Mouse (Mus musculus) hematopoietic stem cell, adult 5-6 weeks (primary cell): ENCODE data around the gene Fam227a. TPM values are rescaled to one million over a fixed set of nuclear protein-coding genes. Genes with fewer than 3 reads are reported as not detected.

ENCODE experiments used
- ATAC-seq, 2 experiments: fragments of 125-278 bp in 1 of 2; replicated peaks in 1 of 2; 2 replicates each; pipeline ENCODE4 v1.8.0; 2016 to 2017; ENCODE audit warnings: inconsistent platforms in 2 of 2, mild to moderate bottlenecking in 2 of 2, moderate number of reproducible peaks in 2 of 2, low read depth in 1 of 2, moderate TSS enrichment in 1 of 2; ENCODE audit not compliant: low FRiP score in 2 of 2, poor library complexity in 2 of 2, severe bottlenecking in 2 of 2, insufficient read depth in 1 of 2, low TSS enrichment in 1 of 2
- total RNA-seq: library from RNA; stranded (forward); fragments of 172-1452, 232-1000 nt; gene quantifications from 2 replicates; pipeline ENCODE4 v1.2.3, GENCODE M21; 2017

Fam227a gene
- 0.44 and 1.7 TPM in 2 replicates for total RNA-seq

DNA sequence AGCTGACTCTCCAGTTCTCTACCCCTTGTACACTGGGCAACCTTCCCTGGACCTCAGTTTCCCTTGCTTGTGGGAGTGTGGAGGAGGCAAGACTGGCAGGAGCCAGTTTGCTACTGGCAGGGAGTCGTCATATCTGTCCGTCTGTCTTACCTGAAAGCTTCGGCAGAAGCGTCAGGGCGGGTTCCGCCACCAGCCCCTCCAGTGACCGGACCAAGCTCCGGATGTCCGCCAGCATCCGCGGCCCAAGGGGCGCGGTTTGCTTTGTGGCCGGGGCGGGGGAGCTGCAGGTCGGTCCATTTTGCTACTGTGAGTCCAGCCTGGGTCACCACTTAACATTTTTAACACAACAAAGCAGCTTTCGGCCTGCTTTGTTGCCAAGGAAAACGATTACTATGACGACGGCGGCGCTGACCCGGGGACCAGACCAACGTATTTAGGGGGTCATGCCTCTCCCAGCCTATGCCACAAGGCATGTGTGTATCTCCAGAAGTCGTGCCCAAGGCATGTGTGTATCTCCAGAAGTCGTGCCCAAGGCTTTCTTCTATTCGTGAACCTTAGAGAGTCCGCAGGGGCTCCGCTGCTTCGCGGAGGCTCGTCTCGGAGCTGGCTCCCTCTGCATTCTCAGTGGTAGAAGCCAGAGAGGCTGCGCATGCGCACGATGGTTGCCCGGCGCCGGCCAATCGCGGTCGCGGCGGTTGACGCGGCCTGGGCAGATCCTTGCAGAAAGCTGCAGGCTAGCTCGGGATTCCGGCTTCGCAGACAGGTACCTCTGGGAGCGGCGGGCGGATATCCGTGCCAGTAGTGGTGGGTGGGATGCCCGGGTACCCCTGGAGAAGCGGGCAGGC lies at the start of gene Fam227a, which contains the start of gene Cby1:
TSS of gene Fam227a (minus strand) at position 426 of the 845 bp plus-strand sequence.
TSS of gene Cby1 (plus strand) at position 669 of the 845 bp plus-strand sequence.
- ATAC-seq, result peak; percentile 82 to 91

GRCm38 (mm10) chr15:79708229-79708822 lies 49.6 kb upstream of the Fam227a start:
- ATAC-seq, result peak in 1 of 2 experiments; percentile 36; a peak in 1 of 4 replicates

DNA sequence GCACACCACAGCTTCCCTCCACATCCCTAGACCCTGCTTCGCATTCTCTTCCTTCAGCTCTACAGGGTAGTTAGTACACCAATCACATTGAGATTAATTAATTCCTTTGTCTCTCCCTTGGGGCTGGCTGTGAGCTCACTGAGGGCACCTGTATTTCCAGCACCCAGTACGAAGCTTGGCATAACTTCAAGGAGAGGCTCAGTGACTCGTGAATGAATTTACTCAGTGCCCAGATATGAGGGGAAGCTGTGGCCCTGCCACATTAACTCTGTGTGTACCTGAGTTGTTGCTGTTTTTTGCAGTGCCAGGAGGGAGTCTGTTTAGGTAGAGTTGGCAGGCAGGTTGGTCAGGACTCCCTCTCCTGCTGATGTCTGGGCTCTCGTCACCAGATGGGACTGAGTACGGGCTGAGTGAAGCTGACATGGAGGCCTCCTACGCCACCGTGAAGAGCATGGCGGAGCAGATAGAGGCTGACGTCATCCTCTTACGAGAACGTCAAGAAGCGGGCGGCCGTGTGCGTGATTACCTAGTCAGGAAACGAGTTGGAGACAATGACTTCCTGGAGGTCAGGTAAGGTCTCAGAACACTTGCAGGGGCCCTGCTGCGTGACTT lies 48.0 kb upstream of the Fam227a start:
- no peak for ATAC-seq

DNA sequence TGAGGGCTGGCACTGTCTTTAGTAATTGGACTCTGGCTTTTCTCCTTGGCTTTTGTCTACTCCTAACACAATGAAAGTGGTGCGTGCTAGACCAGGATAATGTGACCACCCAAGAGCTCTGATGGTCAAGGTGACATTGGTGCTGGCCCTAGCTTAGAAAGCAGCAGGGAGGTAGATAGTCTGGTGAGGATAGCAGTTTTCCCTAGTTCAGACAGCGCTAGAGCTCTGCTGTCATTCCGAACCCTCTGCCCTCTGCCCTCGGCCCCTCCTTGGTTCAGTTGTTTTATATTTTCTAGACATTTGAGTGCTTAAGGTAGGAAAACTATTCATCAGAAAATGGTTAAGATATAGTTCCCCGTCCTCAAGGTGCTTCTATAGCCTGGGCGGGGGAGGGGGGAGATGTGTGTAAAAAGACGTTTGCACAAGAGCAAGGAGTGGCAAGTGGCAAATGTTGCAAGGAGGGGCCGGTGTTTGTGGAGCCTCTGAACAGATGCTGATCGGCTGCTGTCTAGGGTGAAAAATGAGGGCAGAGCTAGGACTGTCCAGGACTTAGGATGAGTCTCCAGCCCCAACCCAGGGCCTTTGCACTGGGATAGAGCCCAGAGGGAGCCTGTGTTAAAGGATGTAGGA lies 38.9 kb upstream of the Fam227a start:
- no peak; a peak in 1 of 4 replicates for ATAC-seq

DNA sequence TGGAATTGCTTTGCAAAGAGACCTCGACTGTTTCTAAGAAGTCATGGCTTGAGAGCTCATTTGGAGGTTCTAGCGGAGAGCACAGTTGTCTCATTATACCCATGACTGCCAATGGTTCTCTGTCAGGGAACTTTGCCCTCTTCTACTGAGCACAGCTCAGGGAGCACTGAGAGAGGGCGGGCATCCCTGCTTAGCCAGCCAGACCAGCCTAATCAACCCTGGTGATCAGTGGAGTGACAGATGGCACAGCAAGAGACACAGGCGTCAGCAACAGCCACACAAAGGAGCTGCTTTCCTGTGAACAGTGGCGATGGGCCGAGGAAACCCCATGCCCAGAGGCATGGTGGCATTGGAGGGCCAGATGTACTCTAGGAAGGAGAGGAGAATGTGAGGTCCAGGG lies 38.3 kb upstream of the Fam227a start:
- no peak for ATAC-seq

- no peak for ATAC-seq
Measured at GRCm38 (mm10) chr15:79696508-79696907, 37.8 kb upstream of the Fam227a start.

DNA sequence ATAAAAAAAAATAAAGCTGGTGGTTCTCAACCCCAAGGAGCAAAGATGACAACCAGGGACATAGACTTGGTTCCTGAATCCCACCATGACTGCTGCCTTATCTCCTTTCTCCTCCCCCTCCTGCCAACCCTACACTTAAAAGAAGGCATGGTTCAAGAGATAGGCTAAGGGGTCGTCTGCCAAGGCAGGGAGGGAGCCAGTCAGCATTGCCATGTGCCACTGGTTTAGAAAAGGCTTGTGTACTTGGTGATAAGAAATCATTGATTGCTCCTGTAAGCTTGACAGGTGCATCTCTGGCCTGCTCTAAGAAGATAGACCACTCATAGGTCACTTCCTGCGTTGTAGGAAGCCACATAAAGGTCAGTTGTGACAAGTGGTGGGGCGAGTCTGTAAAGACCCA lies 36.8 kb upstream of the Fam227a start:
- no peak for ATAC-seq

DNA sequence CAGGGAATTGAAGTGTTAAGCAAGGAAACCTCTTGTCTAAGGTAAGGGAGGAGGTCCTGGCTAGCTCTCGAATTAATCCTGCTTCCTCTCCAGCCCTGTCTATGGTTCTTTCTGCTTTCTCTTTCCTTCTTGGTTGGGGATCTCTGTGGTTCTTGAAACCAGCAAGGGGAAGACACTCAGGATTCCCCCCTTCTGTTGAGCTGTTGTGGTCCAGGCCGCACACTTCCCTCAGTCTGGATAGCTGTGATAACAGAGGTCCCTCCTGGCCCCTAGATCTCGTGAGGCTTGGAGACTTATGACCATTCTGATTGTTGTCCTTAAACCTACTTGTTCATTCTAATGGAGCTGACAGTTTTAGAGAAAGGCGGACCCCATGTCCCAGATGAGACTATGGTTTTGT lies 35.8 kb upstream of the Fam227a start:
- ATAC-seq, result peak; percentile 33 to 38; a peak in 3 of 4 replicates

- ATAC-seq, result peak in 1 of 2 experiments; percentile 8; a peak in 1 of 4 replicates
Measured at GRCm38 (mm10) chr15:79693740-79694139, 35.0 kb upstream of the Fam227a start.

DNA sequence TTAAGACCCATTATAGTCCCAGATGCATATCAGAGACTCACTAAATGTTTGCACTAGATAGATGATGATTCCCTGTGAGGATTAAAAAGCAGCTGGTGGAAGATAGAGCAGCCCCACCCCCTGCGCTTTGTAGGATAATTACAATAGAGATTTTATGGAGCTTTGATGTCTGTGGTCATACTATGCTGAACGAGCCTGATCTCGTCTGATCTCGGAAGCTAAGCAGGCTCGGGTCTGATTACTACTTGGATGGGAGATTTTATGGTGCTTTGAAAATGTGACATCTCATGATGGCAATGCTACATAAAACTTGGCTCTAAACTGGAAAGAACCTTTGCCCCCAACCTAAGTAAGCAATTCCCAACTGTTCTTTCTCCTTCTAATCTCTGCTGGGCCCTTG lies 33.6 kb upstream of the Fam227a start:
- ATAC-seq, result no peak

GRCm38 (mm10) chr15:79691023-79691508 lies 32.3 kb upstream of the Fam227a start:
- ATAC-seq, result no peak

- ATAC-seq, result peak; percentile 80 to 85
Measured at GRCm38 (mm10) chr15:79690426-79691022, 31.8 kb upstream of the Fam227a start, which contains the start of gene Gtpbp1. TSS of gene Gtpbp1 (plus strand) at chr15:79690845.

DNA sequence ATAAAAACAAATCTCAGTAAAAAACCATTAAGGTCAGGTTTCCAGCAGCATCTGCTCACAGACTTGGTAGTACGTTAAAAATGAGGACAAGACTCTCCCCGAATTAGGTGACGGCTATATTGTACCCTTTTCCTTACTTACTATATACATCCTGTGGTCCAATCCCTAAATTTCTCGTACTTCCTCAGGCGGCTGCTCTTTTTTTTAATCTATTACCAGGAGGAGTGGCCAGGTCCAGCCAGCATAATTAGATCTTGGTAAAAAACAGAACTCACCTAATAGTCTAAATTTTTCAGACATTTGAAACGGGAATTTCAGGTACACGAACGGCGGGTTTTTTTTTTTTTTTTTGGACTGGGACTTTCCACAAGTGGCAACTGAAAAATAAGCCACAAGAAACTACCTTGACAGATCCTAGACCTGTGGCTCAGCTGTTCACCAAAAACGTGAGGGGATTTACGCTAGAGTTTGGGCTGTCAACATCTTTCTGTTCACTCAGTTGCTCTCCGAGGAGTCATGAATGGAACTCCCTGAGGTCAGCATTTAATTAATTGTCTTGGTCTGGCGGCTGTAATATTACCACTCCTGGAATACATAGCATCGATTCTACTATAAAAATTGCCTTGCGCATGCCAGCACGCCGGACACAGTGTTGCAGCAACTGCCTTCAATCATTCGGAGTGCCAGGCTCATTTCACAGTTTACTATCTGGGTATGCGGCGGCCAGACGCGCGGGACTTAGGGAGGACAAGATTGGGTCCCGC lies 31.1 kb upstream of the Fam227a start:
- no peak for ATAC-seq

DNA sequence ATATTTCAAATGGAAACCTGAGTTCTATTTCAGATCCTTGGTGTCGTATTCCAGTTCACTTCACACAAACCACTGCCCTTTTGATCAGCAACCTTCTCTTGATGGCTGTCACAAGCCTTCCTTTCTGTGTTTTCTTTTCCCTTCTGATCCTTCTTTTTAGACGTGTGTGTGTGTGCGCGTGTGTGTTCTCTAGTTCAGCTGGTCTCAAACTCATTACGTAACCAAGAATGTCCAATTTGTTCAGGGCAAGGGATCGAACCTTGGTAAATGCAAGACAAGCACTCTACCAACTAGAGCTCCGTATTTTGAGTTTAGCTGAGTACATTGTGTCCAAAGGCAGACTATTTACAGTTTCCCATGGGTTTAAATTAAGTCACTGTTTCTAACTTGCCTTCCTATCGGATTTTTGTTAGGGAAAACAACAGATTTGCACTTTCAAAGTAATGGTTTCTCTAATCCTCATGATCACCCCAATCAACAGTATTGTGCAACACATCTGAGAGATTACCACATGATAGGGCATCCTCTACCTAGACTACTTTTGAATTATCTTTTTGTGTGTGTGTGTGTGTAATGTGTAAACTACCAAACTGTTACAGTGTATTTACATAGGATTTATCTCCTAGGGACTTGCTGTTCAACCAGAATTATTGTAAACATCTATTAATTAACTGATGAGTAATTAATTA lies 29.7 kb upstream of the Fam227a start:
- no peak for ATAC-seq

GRCm38 (mm10) chr15:79687646-79688267 lies 29.0 kb upstream of the Fam227a start, which contains the start of gene Josd1:
TSS of gene Josd1 (minus strand) at chr15:79687919.
- ATAC-seq, result peak; percentile 55 to 68
